Mouse (Mus musculus): ENCODE measurements around the gene Gatd1. TPM values are rescaled to one million over a fixed set of nuclear protein-coding genes. Genes with fewer than 3 reads are reported as not detected.
A peak's percentile ranks its signal among the peaks of the same experiment; 100 is the strongest.
"Not testable (repeated sequence)": the region's sequence is repeated elsewhere in the genome, so short reads cannot be mapped to it uniquely, and the experiment has no call there.

The Gatd1 gene
- polyA plus RNA-seq, 1 experiment from 2014 or later = 26.7 TPM

GRCm38 (mm10) chr7:141423811-141424210 is 9.9 kb upstream of the Gatd1 start:
- 63% methylated on average over 4 of the region's 4 CpGs for WGBS
- H3K27ac ChIP-seq (ENCODE audit: poor library complexity, severe bottlenecking) = no peak overlapping the region
- no peaks in the 10 kb centered on the region for H3K36me3 ChIP-seq
- no peak for ATAC-seq (ENCODE audit: insufficient number of reproducible peaks, low FRiP score)
- no peaks in the 10 kb centered on the region for H3K9me3 ChIP-seq (replicated peaks)
- no peak overlapping the region for H3K4me2 ChIP-seq
- H3K4me1 ChIP-seq (replicated peaks) = peaks cover 8% of the 10 kb centered on the region
- no peak overlapping the region for H3K9ac ChIP-seq
- H3K27me3 ChIP-seq (replicated peaks) = peaks cover under 1% of the 10 kb centered on the region
- H3K4me3 ChIP-seq = no peak overlapping the region

DNA sequence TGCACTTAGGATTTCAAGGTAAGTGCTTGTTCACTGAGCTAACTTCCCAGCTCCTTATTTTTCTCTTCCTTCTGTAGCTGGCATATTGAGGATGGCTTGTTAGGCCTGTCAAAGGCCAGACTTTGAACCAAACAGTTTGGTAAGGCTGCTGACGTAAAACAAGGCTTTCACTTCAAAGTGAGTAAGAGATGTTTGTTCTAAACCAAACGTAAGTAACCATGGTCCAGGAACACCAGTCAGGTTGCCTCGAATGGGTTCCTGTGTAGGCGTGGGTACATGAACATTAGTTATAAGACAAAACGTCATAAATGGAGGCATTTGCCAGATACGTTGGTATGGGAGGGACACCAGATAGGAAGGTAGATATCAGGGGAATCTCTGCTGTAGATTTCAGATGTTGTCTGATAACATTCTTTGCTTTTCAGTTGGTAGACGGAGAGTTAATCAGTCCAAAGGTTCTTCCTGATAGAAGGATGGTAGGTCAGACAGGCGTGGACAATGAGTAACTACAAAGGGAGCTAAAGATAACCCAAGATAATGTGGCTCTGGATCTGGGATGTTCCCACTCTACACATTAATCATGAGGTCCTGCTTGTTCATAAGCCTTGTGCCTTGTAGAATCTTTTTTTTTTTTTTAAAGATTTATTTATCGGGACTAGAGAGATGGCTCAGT is 6.2 kb upstream of the Gatd1 start:
- Histone ChIP-seq H3K4me1 (replicated peaks) (no peaks in the 10 kb centered on the region), H3K4me2 (no peak overlapping the region), H3K9me3 (replicated peaks) (no peaks in the 10 kb centered on the region), H3K4me3 (no peak overlapping the region), H3K27ac (ENCODE audit: poor library complexity, severe bottlenecking) (no peak overlapping the region), H3K9ac (no peak overlapping the region), H3K36me3 (no peaks in the 10 kb centered on the region), H3K27me3 (replicated peaks) (peaks cover 7% of the 10 kb centered on the region; the same call in 1 of the 2 replicates)
- 66% methylated on average over 9 of the region's 9 CpGs for WGBS
- no peak for ATAC-seq (ENCODE audit: insufficient number of reproducible peaks, low FRiP score)

- no peak for ATAC-seq (ENCODE audit: insufficient number of reproducible peaks, low FRiP score)
Measured at GRCm38 (mm10) chr7:141418970-141419369, 5.0 kb upstream of the Gatd1 start.

GRCm38 (mm10) chr7:141417731-141418681 is 4.1 kb upstream of the Gatd1 start:
- H3K9ac ChIP-seq = no peak overlapping the region
- no peak overlapping the region for H3K4me3 ChIP-seq
- H3K27me3 ChIP-seq (replicated peaks) = 0 out of 2 replicates have a peak, but pooled peaks cover 7% of the 10 kb centered on the region
- H3K36me3 ChIP-seq = no peaks in the 10 kb centered on the region
- ATAC-seq (ENCODE audit: insufficient number of reproducible peaks, low FRiP score) = no peak
- H3K4me1 ChIP-seq (replicated peaks) = peaks cover 4% of the 10 kb centered on the region
- no peak overlapping the region for H3K4me2 ChIP-seq
- H3K27ac ChIP-seq (ENCODE audit: poor library complexity, severe bottlenecking) = no peak overlapping the region
- 60% methylated on average over 8 of the region's 8 CpGs for WGBS
- H3K9me3 ChIP-seq (replicated peaks) = no peaks in the 10 kb centered on the region

More at GRCm38 (mm10) chr7:141418970-141419369, 5.0 kb upstream of the Gatd1 start:
- Histone ChIP-seq H3K4me2 (no peak overlapping the region), H3K4me3 (no peak overlapping the region), H3K36me3 (no peaks in the 10 kb centered on the region), H3K9me3 (replicated peaks) (no peaks in the 10 kb centered on the region), H3K27me3 (replicated peaks) (0 out of 2 replicates have a peak, but pooled peaks cover 7% of the 10 kb centered on the region), H3K9ac (no peak overlapping the region), H3K4me1 (replicated peaks) (no peaks in the 10 kb centered on the region), H3K27ac (ENCODE audit: poor library complexity, severe bottlenecking) (no peak overlapping the region)
- WGBS = 66% methylated on average over 7 of the region's 7 CpGs

- H3K27me3 ChIP-seq (replicated peaks) = 0 out of 2 replicates have a peak, but pooled peaks cover 7% of the 10 kb centered on the region
- H3K9me3 ChIP-seq (replicated peaks) = no peaks in the 10 kb centered on the region
- H3K27ac ChIP-seq (ENCODE audit: poor library complexity, severe bottlenecking) = no peak overlapping the region
- no peak for ATAC-seq (ENCODE audit: insufficient number of reproducible peaks, low FRiP score)
- 79% methylated on average over 6 of the region's 6 CpGs for WGBS
- no peaks in the 10 kb centered on the region for H3K36me3 ChIP-seq
- H3K4me2 ChIP-seq = no peak overlapping the region
- H3K9ac ChIP-seq = no peak overlapping the region
- peaks cover 7% of the 10 kb centered on the region for H3K4me1 ChIP-seq (replicated peaks)
- no peak overlapping the region for H3K4me3 ChIP-seq
Measured at GRCm38 (mm10) chr7:141416144-141416841, 2.4 kb upstream of the Gatd1 start.

GRCm38 (mm10) chr7:141413331-141413730 is 605 bp downstream of the Gatd1 start:
- 3% methylated on average over 16 of the region's 16 CpGs for WGBS
- no peaks in the 10 kb centered on the region for H3K9me3 ChIP-seq (replicated peaks)
- peak overlapping the region; percentile 80 for H3K27ac ChIP-seq (ENCODE audit: poor library complexity, severe bottlenecking)
- 0 out of 2 replicates have a peak, but pooled peaks cover 4% of the 10 kb centered on the region for H3K27me3 ChIP-seq (replicated peaks)
- H3K36me3 ChIP-seq = peaks cover 22% of the 10 kb centered on the region
- peak overlapping the region; percentile 89 for H3K4me2 ChIP-seq
- peak; percentile 9; the same call in 1 of the 2 replicates for ATAC-seq (ENCODE audit: insufficient number of reproducible peaks, low FRiP score)
- peak overlapping the region; percentile 75 for H3K4me3 ChIP-seq
- peak overlapping the region; percentile 85 for H3K9ac ChIP-seq
- peaks cover 12% of the 10 kb centered on the region for H3K4me1 ChIP-seq (replicated peaks)

DNA sequence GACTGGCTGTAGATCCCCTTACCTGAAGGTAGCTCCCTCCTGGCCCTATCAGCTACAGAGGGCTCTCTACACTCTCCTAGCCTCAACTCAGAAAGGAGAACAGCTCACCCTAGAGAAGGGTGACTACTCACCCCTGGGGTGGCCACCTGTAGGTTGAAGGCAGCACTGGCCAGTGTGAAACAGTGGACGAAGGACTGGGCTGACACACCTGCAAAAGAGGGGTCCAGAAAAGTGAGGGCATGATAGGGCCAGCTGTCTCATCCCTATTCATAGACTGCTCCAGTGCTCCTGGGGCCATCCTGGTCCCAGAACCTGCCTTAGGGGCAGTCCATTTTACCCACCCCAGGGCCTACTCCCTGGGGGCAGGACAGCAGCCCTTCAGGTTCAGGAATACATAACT is 2.3 kb downstream of the Gatd1 start:
- WGBS = 95% methylated on average over 1 of the region's 1 CpGs
- no peak overlapping the region for H3K4me3 ChIP-seq
- ATAC-seq (ENCODE audit: insufficient number of reproducible peaks, low FRiP score) = no peak
- H3K9me3 ChIP-seq (replicated peaks) = no peaks in the 10 kb centered on the region
- no peaks in the 10 kb centered on the region for H3K27me3 ChIP-seq (replicated peaks)
- peaks cover 12% of the 10 kb centered on the region for H3K4me1 ChIP-seq (replicated peaks)
- H3K9ac ChIP-seq = no peak overlapping the region
- H3K36me3 ChIP-seq = peaks cover 31% of the 10 kb centered on the region
- H3K27ac ChIP-seq (ENCODE audit: poor library complexity, severe bottlenecking) = no peak overlapping the region
- no peak overlapping the region for H3K4me2 ChIP-seq

- H3K4me2 ChIP-seq = no peak overlapping the region
- peaks cover 12% of the 10 kb centered on the region for H3K4me1 ChIP-seq (replicated peaks)
- 82% methylated on average over 8 of the region's 8 CpGs for WGBS
- no peak overlapping the region for H3K27ac ChIP-seq (ENCODE audit: poor library complexity, severe bottlenecking)
- ATAC-seq (ENCODE audit: insufficient number of reproducible peaks, low FRiP score) = no peak
- no peak overlapping the region for H3K9ac ChIP-seq
- H3K9me3 ChIP-seq (replicated peaks) = no peaks in the 10 kb centered on the region
- no peak overlapping the region for H3K4me3 ChIP-seq
- H3K27me3 ChIP-seq (replicated peaks) = no peaks in the 10 kb centered on the region
- H3K36me3 ChIP-seq = peaks cover 31% of the 10 kb centered on the region
Measured at GRCm38 (mm10) chr7:141410631-141411030, 3.3 kb downstream of the Gatd1 start.

GRCm38 (mm10) chr7:141408833-141409232 is 5.1 kb downstream of the Gatd1 start:
- peaks cover 33% of the 10 kb centered on the region for H3K36me3 ChIP-seq
- peaks cover 12% of the 10 kb centered on the region for H3K4me1 ChIP-seq (replicated peaks)
- peak overlapping the region; percentile 37 for H3K9ac ChIP-seq
- no peaks in the 10 kb centered on the region for H3K9me3 ChIP-seq (replicated peaks)
- peak; percentile 63; the same call in 1 of the 2 replicates for ATAC-seq (ENCODE audit: insufficient number of reproducible peaks, low FRiP score)
- H3K4me2 ChIP-seq = peak overlapping the region; percentile 9; the same call in 1 of the 2 replicates
- 17% methylated on average over 11 of the region's 11 CpGs for WGBS
- H3K4me3 ChIP-seq = no peak overlapping the region
- no peaks in the 10 kb centered on the region for H3K27me3 ChIP-seq (replicated peaks)
- H3K27ac ChIP-seq (ENCODE audit: poor library complexity, severe bottlenecking) = no peak overlapping the region

GRCm38 (mm10) chr7:141407670-141408069 is 6.3 kb downstream of the Gatd1 start:
- H3K27ac ChIP-seq (ENCODE audit: poor library complexity, severe bottlenecking); H3K9ac ChIP-seq; H3K4me3 ChIP-seq; H3K4me1 ChIP-seq (replicated peaks); H3K27me3 ChIP-seq (replicated peaks); ATAC-seq (ENCODE audit: insufficient number of reproducible peaks, low FRiP score); H3K4me2 ChIP-seq; H3K9me3 ChIP-seq (replicated peaks): not testable (repeated sequence)
- peaks cover 45% of the 10 kb centered on the region for H3K36me3 ChIP-seq
- 92% methylated on average over 7 of the region's 7 CpGs for WGBS
